Mouse (Mus musculus): ENCODE results near the gene Mageb5. TPM values are rescaled to one million over a fixed set of nuclear protein-coding genes. Genes with fewer than 3 reads are reported as not detected.
"Not testable (repeated sequence)": the region's sequence is repeated elsewhere in the genome, so short reads cannot be mapped to it uniquely, and the experiment has no call there.

Gene Mageb5
- polyA plus RNA-seq (2012; ENCODE audit: insufficient read depth, insufficient read length, missing spikeins): not detected in 2 replicates

- H3K4me3 ChIP-seq (ENCODE audit: insufficient read depth, low read length); H3K4me1 ChIP-seq (ENCODE audit: control insufficient read depth, insufficient read depth, low read length): not testable (repeated sequence)
Observed at GRCm38 (mm10) chrX:91782918-91783317, at the start of gene Mageb5. Gene Mageb5 (minus strand): TSS chrX:91783018.

GRCm38 (mm10) chrX:91759591-91760226 lies 23.1 kb downstream of the Mageb5 start:
- H3K4me1 ChIP-seq (ENCODE audit: control insufficient read depth, insufficient read depth, low read length); H3K4me3 ChIP-seq (ENCODE audit: insufficient read depth, low read length); H3K27ac ChIP-seq (ENCODE audit: insufficient read depth, low read depth, low read length): not testable (repeated sequence)

More at GRCm38 (mm10) chrX:91782918-91783317, at the start of gene Mageb5:
- not testable (repeated sequence) for H3K27ac ChIP-seq (ENCODE audit: insufficient read depth, low read depth, low read length)

Other genes starting within 250 kb of the Mageb5 start
- gene 1700084M14Rik, start 207.1 kb downstream of the Mageb5 start, polyA plus RNA-seq (2012; ENCODE audit: insufficient read depth, insufficient read length, missing spikeins): not detected in 2 replicates
- gene Gm14781, start 150.8 kb downstream of the Mageb5 start, polyA plus RNA-seq (2012; ENCODE audit: insufficient read depth, insufficient read length, missing spikeins): not detected in 2 replicates
- gene Mageb1, start 233.3 kb upstream of the Mageb5 start, polyA plus RNA-seq (2012; ENCODE audit: insufficient read depth, insufficient read length, missing spikeins): not detected in 2 replicates